Mouse (Mus musculus): ENCODE data around the gene Insl5.

Gene Insl5

DNA sequence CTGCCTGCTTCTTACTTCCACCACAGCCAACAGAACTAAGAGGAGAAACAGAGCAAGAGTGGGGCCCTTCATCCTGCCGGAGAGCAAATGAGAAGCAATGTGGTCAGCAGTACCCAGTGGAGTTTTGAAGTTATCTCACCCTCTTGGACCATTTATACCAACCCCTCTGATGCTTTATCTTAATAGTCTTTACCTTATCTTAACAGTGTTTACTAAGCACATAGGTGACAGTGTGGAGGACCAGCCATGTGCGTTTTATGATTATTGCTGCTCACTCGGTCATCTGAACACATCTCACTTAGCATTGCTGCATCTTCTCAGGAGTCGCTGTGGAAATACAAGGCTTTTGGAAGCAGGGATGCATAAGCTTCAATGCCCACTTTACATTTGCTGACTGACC is at the start of gene Insl5:
Gene Insl5, minus strand, starts transcription at position 222 of the 400 bp plus-strand sequence.
- no peak for DNase-seq (ENCODE audit: low read depth, low spot score)

GRCm38 (mm10) chr4:103070631-103071030 is 44.0 kb upstream of the Insl5 start:
- DNase-seq (ENCODE audit: low read depth, low spot score), result no peak

- DNase-seq (ENCODE audit: low read depth, low spot score), result no peak
Observed at GRCm38 (mm10) chr4:103067906-103068655, 41.4 kb upstream of the Insl5 start.

GRCm38 (mm10) chr4:103064976-103065375 is 38.3 kb upstream of the Insl5 start:
- DNase-seq (ENCODE audit: low read depth, low spot score), result no peak

DNA sequence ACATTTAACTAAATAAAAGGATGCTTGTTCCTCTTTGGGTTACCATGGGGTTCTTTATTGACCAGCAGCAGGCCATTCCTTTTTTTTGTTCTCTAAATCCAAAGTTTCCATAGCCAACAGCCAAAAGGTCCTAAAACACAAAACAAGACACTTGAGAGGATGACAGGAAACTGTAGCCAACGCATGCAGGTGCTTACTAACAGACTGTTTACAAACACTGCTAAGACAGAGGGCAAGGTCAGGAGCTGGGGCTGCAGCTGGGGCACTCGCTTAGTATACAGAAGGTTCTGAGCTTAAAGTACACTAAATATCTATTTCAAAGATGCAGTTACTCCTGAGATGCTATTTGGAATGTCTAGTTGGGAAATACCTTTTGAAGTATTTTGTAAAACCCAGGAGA is 37.8 kb upstream of the Insl5 start:
- DNase-seq (ENCODE audit: low read depth, low spot score), result no peak

- DNase-seq (ENCODE audit: low read depth, low spot score), result no peak
Observed at GRCm38 (mm10) chr4:103056909-103057308, 30.3 kb upstream of the Insl5 start.

- no peak for DNase-seq (ENCODE audit: low read depth, low spot score)
Observed at GRCm38 (mm10) chr4:103048046-103048445, 21.4 kb upstream of the Insl5 start.

GRCm38 (mm10) chr4:103042997-103043396 is 16.4 kb upstream of the Insl5 start:
- DNase-seq (ENCODE audit: low read depth, low spot score), result no peak

GRCm38 (mm10) chr4:103039838-103040191 is 13.2 kb upstream of the Insl5 start:
- DNase-seq (ENCODE audit: low read depth, low spot score), result no peak

DNA sequence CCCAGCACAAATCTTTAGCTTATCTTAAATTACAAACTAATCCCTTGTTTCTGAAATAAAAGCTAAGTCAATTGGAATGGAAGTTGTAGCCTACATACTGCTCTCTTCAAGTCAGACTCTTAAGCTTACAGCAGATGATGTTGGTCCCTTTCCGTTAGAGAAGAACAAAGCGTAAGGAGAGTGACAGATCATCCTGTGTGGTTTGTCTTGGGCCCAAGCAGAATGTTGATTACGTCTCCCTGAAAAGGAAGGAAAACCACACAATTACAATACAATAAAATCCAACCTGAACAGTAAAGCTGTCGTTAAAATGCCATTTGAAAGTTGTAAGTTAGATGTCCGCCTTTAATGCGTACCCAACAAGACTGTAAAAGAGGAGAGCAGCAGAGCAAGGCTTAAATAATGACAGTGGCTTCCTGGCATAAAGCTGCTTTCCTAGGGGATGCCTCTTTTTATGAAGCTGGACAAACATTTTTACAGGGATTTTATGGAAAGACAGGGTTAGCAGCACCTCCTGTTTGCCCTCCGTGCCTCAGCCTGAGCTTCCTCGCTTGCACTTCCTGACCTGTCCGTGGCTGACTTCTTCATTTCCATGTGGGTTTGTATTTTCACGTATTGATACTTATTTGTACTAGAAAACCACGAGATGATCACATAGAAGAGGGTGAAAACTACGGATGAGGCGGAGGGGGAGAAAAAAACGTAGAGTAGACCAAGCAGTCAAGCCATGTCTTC is 12.6 kb upstream of the Insl5 start:
- no peak for DNase-seq (ENCODE audit: low read depth, low spot score)

DNA sequence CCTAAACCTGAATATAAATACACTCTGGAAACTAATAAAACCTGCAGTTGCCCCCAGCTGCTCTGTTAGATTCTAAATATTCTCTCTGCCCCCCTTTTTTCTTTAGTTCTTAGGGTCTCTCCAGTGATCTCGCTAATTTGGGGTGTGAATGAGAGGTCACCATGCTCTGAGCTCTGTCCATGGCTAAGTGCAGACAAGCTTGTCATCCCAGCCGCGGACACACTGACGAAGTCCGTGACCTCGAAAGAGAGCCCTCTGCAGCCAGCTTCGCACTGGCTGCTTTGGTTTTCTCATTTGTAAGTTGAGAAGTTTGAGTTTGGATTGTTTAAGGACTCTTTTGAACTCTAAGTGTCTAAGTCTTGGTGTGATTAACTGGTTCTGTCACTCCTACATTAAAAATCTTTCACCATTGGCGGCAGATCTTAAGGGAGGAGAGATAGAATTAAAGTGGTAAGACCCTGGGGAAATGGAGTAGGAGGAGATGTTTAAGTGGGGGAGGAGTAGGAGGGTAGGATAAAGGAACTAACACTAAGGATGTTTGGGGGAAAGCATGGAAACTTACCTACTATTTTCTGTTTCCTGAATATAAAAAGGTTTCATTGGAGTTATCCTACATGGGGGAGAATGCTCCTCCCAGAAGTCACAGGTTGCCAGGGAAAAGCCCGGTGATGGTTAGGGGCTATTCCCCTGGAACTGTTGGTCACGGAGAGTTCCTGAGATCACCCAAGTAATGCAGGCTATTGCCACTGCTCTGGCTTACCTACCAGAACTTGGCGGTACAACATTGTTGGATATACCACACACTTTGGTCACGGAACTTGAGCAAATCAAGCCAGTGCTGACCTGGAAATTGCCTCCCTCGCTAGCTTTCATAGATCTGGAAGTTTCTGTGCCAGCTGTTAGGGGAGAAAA is 1.8 kb upstream of the Insl5 start:
- DNase-seq (ENCODE audit: low read depth, low spot score), result no peak

DNA sequence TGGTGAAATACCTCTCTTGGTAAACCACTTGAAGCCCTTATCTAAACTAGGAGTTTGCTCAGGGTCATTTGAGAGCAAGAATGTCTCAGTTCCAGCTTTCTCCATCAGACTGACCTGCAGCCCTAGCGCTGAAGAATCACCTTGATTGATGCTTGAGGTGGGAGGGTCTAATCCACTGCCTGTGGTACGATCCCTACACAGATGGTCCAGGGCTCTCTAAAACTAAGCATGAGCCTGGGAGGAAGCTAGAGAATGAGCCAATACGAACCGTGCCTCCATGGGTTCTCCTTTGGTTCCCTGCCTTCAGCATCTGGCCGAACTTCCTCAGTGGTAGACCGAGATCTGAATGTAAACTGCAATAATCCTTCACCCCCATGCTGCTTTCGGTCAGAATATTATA is 1.1 kb upstream of the Insl5 start:
- DNase-seq (ENCODE audit: low read depth, low spot score), result no peak

- DNase-seq (ENCODE audit: low read depth, low spot score), result no peak
Observed at GRCm38 (mm10) chr4:103013490-103013889, 13.2 kb downstream of the Insl5 start.

DNA sequence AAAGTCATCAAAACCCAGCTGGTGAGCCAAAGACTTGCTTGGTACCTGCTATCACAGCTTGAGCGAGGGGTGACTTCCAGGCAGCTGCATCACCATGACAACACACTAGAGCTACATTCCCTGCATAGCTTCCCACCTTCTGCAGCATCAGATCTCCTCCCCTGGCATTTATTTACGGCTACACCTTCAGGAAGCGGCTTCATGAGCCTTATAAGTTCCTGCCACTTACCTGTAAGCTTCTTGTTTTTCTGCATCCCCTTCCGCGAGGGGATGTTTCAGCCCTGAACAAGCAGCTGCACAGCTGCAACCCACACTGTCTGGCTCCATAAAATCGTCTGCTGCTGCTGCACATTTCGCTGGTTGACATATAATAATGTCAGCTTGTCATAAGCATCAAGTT is 14.8 kb downstream of the Insl5 start:
- DNase-seq (ENCODE audit: low read depth, low spot score), result peak; percentile 56

- DNase-seq (ENCODE audit: low read depth, low spot score), result no peak
Observed at GRCm38 (mm10) chr4:103010734-103011133, 15.9 kb downstream of the Insl5 start.

DNA sequence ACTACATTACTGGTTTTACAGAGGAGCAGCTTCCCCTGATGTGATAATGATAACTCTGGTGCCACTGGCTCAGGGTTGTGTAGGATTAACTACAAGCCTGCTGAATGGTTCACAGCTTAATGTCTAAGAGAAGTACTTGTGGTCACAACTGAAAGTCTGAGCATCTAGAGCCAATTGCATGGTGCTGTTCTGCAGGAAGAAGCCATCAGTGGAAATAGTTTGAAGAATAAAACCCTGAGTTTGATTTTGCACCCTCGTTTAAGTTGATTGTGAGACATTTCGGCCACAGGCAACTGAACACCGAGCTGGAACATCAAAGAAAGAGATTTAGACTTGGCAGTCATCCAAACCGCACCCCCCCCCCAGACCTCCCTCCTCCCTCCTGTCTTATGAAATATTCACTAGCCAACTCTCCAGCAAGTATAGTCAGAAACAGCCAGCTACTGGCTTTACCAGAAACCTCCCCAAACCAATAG is 19.7 kb downstream of the Insl5 start:
- DNase-seq (ENCODE audit: low read depth, low spot score), result no peak

GRCm38 (mm10) chr4:103006266-103006665 is 20.4 kb downstream of the Insl5 start:
- DNase-seq (ENCODE audit: low read depth, low spot score), result no peak

- no peak for DNase-seq (ENCODE audit: low read depth, low spot score)
Observed at GRCm38 (mm10) chr4:103005190-103005945, 21.3 kb downstream of the Insl5 start.

- DNase-seq (ENCODE audit: low read depth, low spot score), result no peak
Observed at GRCm38 (mm10) chr4:103004681-103005080, 22.0 kb downstream of the Insl5 start.

- no peak for DNase-seq (ENCODE audit: low read depth, low spot score)
Observed at GRCm38 (mm10) chr4:102991685-102992084, 35.0 kb downstream of the Insl5 start.

Measured in brain, embryonic 18.5 days (tissue).